Mouse (Mus musculus): ENCODE results near the gene Tenm2.

Gene Tenm2

DNA sequence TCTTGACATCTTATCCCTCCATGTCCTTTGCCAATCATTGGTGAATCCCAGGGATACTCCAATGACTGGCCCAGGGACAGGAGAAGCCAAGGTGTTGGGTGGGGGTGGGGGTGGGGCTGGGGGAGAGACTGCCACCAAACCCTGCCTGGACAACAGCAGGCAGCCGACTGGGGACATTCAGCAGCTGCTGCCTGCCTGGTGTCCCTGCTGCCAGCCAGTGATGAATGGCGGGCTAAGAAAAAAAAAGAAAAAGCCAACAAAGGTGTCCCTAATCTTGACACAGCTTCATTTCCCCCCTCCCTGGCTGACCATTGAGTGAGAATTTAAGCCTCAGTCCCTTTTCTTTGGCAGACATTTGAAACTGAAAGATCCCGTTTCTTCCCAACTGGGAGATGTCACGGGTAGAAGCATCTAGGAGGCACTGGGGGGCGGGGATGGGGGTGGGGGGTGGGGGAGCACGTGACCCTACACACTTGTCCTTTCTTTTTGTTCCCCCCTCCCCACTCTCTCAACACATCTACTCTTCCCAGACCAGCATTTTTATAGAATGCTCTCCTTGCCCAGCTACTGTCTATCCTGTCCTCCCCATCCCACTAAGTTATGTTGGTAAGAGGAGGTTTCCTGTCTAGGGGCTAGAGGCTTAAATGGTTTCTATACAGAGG lies 1263.4 kb downstream of the Tenm2 start:
- no peak for DNase-seq (ENCODE audit: extremely low read depth, low read depth, low spot score)

DNA sequence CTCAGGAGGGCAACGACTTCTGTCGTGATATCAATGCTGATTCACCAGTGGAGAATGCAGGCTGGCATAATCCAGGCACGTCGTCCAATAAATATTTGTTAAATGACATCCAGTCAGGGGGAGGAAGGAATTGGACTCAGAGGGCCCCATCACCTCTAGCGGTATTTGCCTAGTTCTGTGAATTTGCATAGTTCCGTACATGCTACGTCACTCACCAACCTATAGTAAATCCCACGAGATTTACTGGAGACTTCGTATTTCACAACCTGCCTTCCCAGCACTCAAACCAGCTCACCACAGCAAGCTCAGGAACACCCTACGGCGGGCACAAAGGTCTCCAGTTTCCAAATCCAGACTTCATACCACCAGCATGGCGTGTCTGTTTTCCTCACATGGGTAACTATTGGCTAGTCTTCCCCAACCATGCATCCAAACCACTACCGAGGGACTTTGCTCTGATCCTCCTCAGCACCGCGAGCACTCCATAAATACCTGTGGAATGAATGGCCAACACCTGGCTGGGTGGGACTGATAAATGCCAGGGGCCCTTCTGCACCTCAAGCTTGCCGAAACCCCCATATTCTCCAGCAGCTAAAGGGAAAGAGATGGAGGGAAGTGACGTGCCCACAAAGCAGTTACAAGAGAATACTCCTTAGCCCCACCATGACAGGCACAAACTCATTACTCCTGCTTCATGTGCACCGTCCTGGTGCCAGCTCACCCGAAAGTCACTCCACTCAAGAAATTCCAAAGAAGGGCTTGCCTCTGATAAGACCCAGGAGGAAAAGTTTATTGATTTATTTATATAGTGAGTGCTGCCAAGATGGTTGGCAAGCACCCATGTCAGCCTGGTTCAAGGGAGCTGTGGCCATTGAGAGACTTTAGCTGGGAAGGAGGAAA lies 1264.7 kb downstream of the Tenm2 start:
- DNase-seq (ENCODE audit: extremely low read depth, low read depth, low spot score): no peak

DNA sequence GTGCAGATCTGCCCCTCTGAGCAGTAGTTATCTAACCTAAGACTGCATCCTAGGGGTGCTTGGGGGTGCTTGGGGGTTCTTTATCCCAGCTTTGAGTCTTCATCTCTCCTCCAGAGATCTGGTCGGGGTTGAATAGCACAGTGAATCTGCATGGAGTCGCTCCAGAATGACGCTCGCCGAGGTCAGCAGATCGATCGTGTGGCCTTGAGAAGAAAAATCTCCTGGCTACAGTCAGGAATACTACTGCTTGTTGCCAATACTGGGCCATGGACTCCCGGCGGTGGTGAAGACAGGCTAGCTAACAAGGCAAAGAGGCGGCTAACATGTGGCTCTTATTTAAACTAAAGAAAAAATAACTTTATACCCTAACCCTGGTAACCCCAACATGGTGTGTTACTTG lies 1267.5 kb downstream of the Tenm2 start:
- DNase-seq (ENCODE audit: extremely low read depth, low read depth, low spot score): no peak

DNA sequence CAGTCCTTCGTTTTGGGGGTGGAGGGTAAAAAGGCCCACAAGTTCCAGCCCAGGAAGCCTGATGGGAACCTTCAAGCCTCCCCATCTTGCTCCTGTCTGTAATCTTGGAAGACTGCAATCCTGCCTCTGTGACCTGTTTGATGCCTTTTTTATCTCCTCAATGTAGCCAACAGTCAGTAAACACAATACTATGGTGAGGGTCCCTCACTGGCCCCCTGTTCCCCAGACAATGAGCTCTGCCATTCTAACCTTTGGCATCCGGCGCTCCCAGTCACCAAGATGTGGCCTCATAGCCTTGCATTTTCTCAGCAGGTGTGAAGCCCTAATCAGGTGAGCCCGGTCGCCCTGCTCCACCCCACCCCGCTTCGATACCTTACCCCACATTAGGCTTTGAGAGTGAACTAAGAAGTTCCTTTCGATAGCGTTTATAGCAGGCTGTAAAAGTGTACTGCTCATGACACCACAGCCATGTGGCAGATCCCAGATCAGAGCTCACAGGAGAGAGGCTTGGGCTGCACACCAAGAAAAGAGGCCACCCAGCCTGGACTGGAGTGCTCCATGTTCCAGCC lies 1271.7 kb downstream of the Tenm2 start:
- DNase-seq (ENCODE audit: extremely low read depth, low read depth, low spot score): no peak

DNA sequence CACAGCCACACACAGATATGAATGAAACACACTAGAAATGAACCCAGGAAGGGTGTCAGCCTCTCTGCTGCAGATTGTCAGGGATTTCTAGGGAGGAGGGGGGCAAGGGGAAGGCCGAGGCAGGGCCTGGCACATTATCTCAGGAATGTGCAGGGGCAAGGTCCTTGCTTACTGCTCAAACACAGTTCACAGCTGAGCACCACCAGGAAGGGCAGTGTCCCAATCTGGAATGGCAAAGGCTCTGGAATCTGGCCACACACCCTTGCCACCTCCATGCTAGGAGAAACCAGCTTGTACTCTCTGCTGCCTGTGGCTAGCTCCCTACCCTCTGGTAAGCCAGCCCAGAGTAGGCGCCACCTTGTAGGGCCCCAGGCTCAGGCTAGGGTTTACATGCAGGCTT lies 1272.2 kb downstream of the Tenm2 start:
- DNase-seq (ENCODE audit: extremely low read depth, low read depth, low spot score): no peak

DNA sequence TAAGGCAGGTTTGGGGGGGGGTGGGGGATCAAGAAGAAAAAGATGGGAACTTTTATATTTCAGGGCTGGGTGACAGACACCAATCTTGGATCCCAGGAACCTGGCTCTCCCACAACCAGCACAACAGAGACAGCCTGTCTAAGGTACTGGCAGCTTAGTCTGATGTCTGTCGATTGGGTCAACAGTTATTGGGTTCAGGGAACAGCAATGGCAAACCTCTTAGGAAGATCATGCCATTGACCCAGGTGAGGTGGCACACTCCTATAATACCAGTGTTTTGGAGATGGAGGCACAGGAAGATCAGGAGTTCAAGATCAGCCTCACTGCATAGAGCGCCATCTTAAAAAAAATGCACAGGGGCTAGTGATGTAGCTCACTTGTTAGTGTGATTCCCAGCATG lies 1273.3 kb downstream of the Tenm2 start:
- no peak for DNase-seq (ENCODE audit: extremely low read depth, low read depth, low spot score)

DNA sequence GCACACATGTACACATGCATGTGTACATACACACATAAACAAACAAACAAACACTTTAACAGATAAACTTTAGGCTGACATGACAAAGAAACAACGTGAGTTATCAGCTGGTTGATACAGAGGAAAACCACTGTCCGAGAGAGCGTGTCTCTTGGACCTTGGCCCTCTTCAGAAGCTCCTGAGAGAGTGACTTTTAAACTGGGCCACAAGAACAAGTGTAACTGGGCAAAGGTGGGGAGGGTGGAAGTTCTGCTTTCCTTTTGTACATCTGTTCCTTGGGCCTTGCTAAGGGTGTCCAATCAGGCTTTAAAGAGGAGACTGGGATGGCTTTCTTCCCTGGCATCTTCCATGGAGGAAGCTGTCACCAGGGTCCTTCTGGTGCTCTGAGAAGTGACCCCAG lies 1276.5 kb downstream of the Tenm2 start:
- DNase-seq (ENCODE audit: extremely low read depth, low read depth, low spot score): no peak

Measured in fat pad, adult 2 months (tissue).